Mouse (Mus musculus) spleen, adult 2 months (tissue): ENCODE results near the gene C1ql2.

Experiments used
- CTCF ChIP-seq: fragments of 200-500 bp; IDR thresholded peaks from 2 replicates; pipeline ENCODE4 v1.5.1; 2011; ENCODE audit warnings: mild to moderate bottlenecking, inconsistent platforms; ENCODE audit not compliant: insufficient read depth, insufficient read length, insufficient replicate concordance; ENCODE audit errors: extremely low read depth
- POLR2A ChIP-seq: fragments of 200-500 bp; IDR thresholded peaks from 2 replicates; pipeline ENCODE4 v1.6.1; 2011; ENCODE audit warnings: low read depth, low read length, inconsistent platforms

DNA sequence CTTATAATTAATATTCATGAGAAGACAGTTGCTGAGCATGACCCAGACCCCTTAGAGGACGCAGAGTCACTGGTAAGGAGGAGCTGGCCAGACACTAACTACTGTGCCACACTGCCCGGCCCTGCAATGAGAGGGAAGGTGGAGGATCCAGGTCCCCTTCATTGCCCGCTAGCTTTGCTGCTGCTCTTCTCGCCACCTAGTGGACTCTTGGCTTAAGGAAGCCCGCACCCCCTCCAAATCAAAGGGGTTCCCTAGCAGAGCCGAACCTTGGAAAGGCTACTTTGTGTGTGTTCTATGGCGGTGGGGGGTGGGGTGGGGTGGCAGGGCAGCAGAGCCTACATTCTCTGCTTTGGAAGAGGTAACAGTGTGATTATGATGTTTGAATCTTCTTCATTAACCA, 2.4 kb upstream of the C1ql2 start:
- no peak for TF ChIP-seq POLR2A
- TF ChIP-seq CTCF, result peak; percentile 15; the same call in 1 of the 2 replicates
